Mouse (Mus musculus): ENCODE data around the gene Tmem201. TPM values are rescaled to one million over a fixed set of nuclear protein-coding genes. Genes with fewer than 3 reads are reported as not detected.

Gene Tmem201
- total and polyA plus RNA-seq, 2 experiments, result 6.5 to 25.2 TPM

GRCm38 (mm10) chr4:149683875-149684274 lies 54.0 kb downstream of the Tmem201 start:
- Histone ChIP-seq H3K9ac (ENCODE audit: low read depth, low read length) (no peak overlapping the region), H3K79me2 (ENCODE audit: control insufficient read depth, insufficient read depth, low read length) (no peaks in the 10 kb centered on the region), H3K36me3 (ENCODE audit: control insufficient read depth, insufficient read depth, low read length) (no peaks in the 10 kb centered on the region), H3K27me3 (ENCODE audit: control insufficient read depth, insufficient read depth, low read length) (no peaks in the 10 kb centered on the region; the same call in 1 of the 2 replicates), H3K4me1 (ENCODE audit: control insufficient read depth, insufficient read depth, low read length) (no peaks in the 10 kb centered on the region), H3K27ac (replicated peaks; ENCODE audit: insufficient read depth, low read depth, low read length) (no peak overlapping the region), H3K4me3 (ENCODE audit: insufficient read depth, low read depth, low read length) (no peak overlapping the region)
- no peak for DNase-seq (ENCODE audit: extremely low read depth, low read depth, low spot score)
- TF ChIP-seq POLR2A (IDR thresholded peaks at IDR 0.05; ENCODE audit: extremely low read depth, insufficient read depth, low read length) (no peak), CTCF (IDR thresholded peaks at IDR 0.05; ENCODE audit: low read depth, low read length) (no peak)
- 13% methylated on average over 7 of the region's 7 CpGs for whole genome bisulfite sequencing

- WGBS, result 72% methylated on average over 11 of the region's 11 CpGs
- DNase-seq (ENCODE audit: extremely low read depth, low read depth, low spot score), result no peak
- Histone ChIP-seq H3K36me3 (ENCODE audit: control insufficient read depth, insufficient read depth, low read length) (no peaks in the 10 kb centered on the region), H3K9ac (ENCODE audit: low read depth, low read length) (no peak overlapping the region), H3K79me2 (ENCODE audit: control insufficient read depth, insufficient read depth, low read length) (no peaks in the 10 kb centered on the region), H3K27me3 (ENCODE audit: control insufficient read depth, insufficient read depth, low read length) (peaks cover 5% of the 10 kb centered on the region), H3K27ac (replicated peaks; ENCODE audit: insufficient read depth, low read depth, low read length) (no peak overlapping the region), H3K4me3 (ENCODE audit: insufficient read depth, low read depth, low read length) (no peak overlapping the region), H3K4me1 (ENCODE audit: control insufficient read depth, insufficient read depth, low read length) (no peaks in the 10 kb centered on the region)
- TF ChIP-seq POLR2A (IDR thresholded peaks at IDR 0.05; ENCODE audit: extremely low read depth, insufficient read depth, low read length) (no peak), CTCF (IDR thresholded peaks at IDR 0.05; ENCODE audit: low read depth, low read length) (no peak)
Measured at GRCm38 (mm10) chr4:149679056-149679770, 58.6 kb downstream of the Tmem201 start.

GRCm38 (mm10) chr4:149678006-149678405 lies 59.8 kb downstream of the Tmem201 start:
- no peaks in the 10 kb centered on the region for H3K4me1 ChIP-seq (ENCODE audit: control insufficient read depth, insufficient read depth, low read length)
- TF ChIP-seq POLR2A (IDR thresholded peaks at IDR 0.05; ENCODE audit: extremely low read depth, insufficient read depth, low read length) (no peak), CTCF (IDR thresholded peaks at IDR 0.05; ENCODE audit: low read depth, low read length) (no peak)
- peaks cover 5% of the 10 kb centered on the region for H3K27me3 ChIP-seq (ENCODE audit: control insufficient read depth, insufficient read depth, low read length)
- DNase-seq (ENCODE audit: extremely low read depth, low read depth, low spot score), result no peak
- H3K36me3 ChIP-seq (ENCODE audit: control insufficient read depth, insufficient read depth, low read length), result no peaks in the 10 kb centered on the region
- 55% methylated on average over 1 of the region's 1 CpGs for WGBS
- H3K27ac ChIP-seq (replicated peaks; ENCODE audit: insufficient read depth, low read depth, low read length), result no peak overlapping the region
- no peak overlapping the region for H3K9ac ChIP-seq (ENCODE audit: low read depth, low read length)
- no peak overlapping the region for H3K4me3 ChIP-seq (ENCODE audit: insufficient read depth, low read depth, low read length)
- H3K79me2 ChIP-seq (ENCODE audit: control insufficient read depth, insufficient read depth, low read length), result no peaks in the 10 kb centered on the region

- H3K79me2 ChIP-seq (ENCODE audit: control insufficient read depth, insufficient read depth, low read length), result no peaks in the 10 kb centered on the region
- H3K4me1 ChIP-seq (ENCODE audit: control insufficient read depth, insufficient read depth, low read length), result no peaks in the 10 kb centered on the region
- peaks cover 5% of the 10 kb centered on the region for H3K27me3 ChIP-seq (ENCODE audit: control insufficient read depth, insufficient read depth, low read length)
- H3K36me3 ChIP-seq (ENCODE audit: control insufficient read depth, insufficient read depth, low read length), result no peaks in the 10 kb centered on the region
- WGBS, result 6% methylated on average over 57 of the region's 60 CpGs
- TF ChIP-seq POLR2A (IDR thresholded peaks at IDR 0.05; ENCODE audit: extremely low read depth, insufficient read depth, low read length) (no peak), CTCF (IDR thresholded peaks at IDR 0.05; ENCODE audit: low read depth, low read length) (no peak)
- H3K4me3 ChIP-seq (ENCODE audit: insufficient read depth, low read depth, low read length), result peak overlapping the region; percentile 36; the same call in 1 of the 2 replicates
- no peak for DNase-seq (ENCODE audit: extremely low read depth, low read depth, low spot score)
- no peak overlapping the region for H3K9ac ChIP-seq (ENCODE audit: low read depth, low read length)
- no peak overlapping the region for H3K27ac ChIP-seq (replicated peaks; ENCODE audit: insufficient read depth, low read depth, low read length)
Measured at GRCm38 (mm10) chr4:149675378-149676261, 62.2 kb downstream of the Tmem201 start.

- DNase-seq (ENCODE audit: extremely low read depth, low read depth, low spot score), result no peak
- H3K9ac ChIP-seq (ENCODE audit: low read depth, low read length), result no peak overlapping the region
- no peak overlapping the region for H3K4me3 ChIP-seq (ENCODE audit: insufficient read depth, low read depth, low read length)
- 23% methylated on average over 8 of the region's 8 CpGs for WGBS
- no peaks in the 10 kb centered on the region for H3K79me2 ChIP-seq (ENCODE audit: control insufficient read depth, insufficient read depth, low read length)
- TF ChIP-seq CTCF (IDR thresholded peaks at IDR 0.05; ENCODE audit: low read depth, low read length) (no peak), POLR2A (IDR thresholded peaks at IDR 0.05; ENCODE audit: extremely low read depth, insufficient read depth, low read length) (no peak)
- H3K4me1 ChIP-seq (ENCODE audit: control insufficient read depth, insufficient read depth, low read length), result no peaks in the 10 kb centered on the region
- H3K27me3 ChIP-seq (ENCODE audit: control insufficient read depth, insufficient read depth, low read length), result peaks cover 5% of the 10 kb centered on the region
- H3K36me3 ChIP-seq (ENCODE audit: control insufficient read depth, insufficient read depth, low read length), result no peaks in the 10 kb centered on the region
- no peak overlapping the region for H3K27ac ChIP-seq (replicated peaks; ENCODE audit: insufficient read depth, low read depth, low read length)
Measured at GRCm38 (mm10) chr4:149674814-149675377, 62.9 kb downstream of the Tmem201 start.
